Mouse (Mus musculus) lung, embryonic 14.5 days (tissue): ENCODE measurements around the gene Cdr2. TPM values are rescaled to one million over a fixed set of nuclear protein-coding genes. Genes with fewer than 3 reads are reported as not detected.
"Not testable (repeated sequence)": the region's sequence is repeated elsewhere in the genome, so short reads cannot be mapped to it uniquely, and the experiment has no call there.

ENCODE experiments used
- ATAC-seq: fragments of 200-750 bp; cut with Nextera tagmentation; 2 replicates; pipeline ENCODE4 v1.8.0; 2017; ENCODE audit warnings: mild to moderate bottlenecking, moderate TSS enrichment, moderate library complexity; ENCODE audit not compliant: insufficient read depth
- DNase-seq: peaks from one replicate; pipeline ENCODE4 v3.0.0-alpha.2; 2015
- H3K27ac ChIP-seq: fragments of 300-500 bp; sonication (generic); 2 replicates; pipeline ENCODE4 v1.5.1; 2014; ENCODE audit warnings: low read depth, mild to moderate bottlenecking, moderate library complexity
- H3K27me3 ChIP-seq: fragments of 300-500 bp; sonication (generic); 2 replicates; pipeline ENCODE4 v1.6.1; 2014; ENCODE audit warnings: low read length, control low read depth; ENCODE audit not compliant: insufficient read depth
- H3K36me3 ChIP-seq: fragments of 300-500 bp; sonication (generic); 2 replicates; pipeline ENCODE4 v1.6.1; 2014; ENCODE audit warnings: control low read depth; ENCODE audit not compliant: insufficient read depth
- H3K4me1 ChIP-seq: fragments of 300-500 bp; sonication (generic); 2 replicates; pipeline ENCODE4 v1.6.1; 2014; ENCODE audit warnings: antibody characterized with exemption, control low read depth; ENCODE audit not compliant: insufficient read depth
- H3K4me2 ChIP-seq: fragments of 300-500 bp; sonication (generic); 2 replicates; pipeline ENCODE4 v1.6.1; 2014; ENCODE audit warnings: mild to moderate bottlenecking
- H3K4me3 ChIP-seq: fragments of 300-500 bp; sonication (generic); 2 replicates; pipeline ENCODE4 v1.5.1; 2014; ENCODE audit warnings: low read depth, low read length
- H3K9ac ChIP-seq: fragments of 300-500 bp; sonication (generic); 2 replicates; pipeline ENCODE4 v1.6.1; 2014
- H3K9me3 ChIP-seq: fragments of 300-500 bp; sonication (generic); 2 replicates; pipeline ENCODE4 v1.6.1; 2016; ENCODE audit warnings: low read depth, low read length, control low read depth
- CTCF ChIP-seq: IDR thresholded peaks from 2 replicates; pipeline ENCODE4 v1.5.1; 2016; ENCODE audit warnings: antibody characterized with exemption, low read depth
- WGBS: fragments of 180-500 bp; shearing (Covaris S2); extraction: QIAGEN DNeasy Blood & Tissue Kit; methylation state at CpG from one replicate; pipeline ENCODE4 v1.1.7; 2014; 5-methylcytosine and 5-hydroxymethylcytosine counted together
- polyA plus RNA-seq: library from polyadenylated mRNA; unstranded; fragments of >200 nt; fragmentation: Nextera tagmentation; extraction: Ambion mirVana; gene quantifications from 2 replicates; pipeline ENCODE4 v1.2.1, GENCODE M21; 2014

Cdr2 gene
- polyA plus RNA-seq, 1 experiment from 2014 or later = 13.4 TPM

GRCm38 (mm10) chr7:120970112-120970511 lies 12.0 kb downstream of the Cdr2 start:
- Histone ChIP-seq H3K27me3 (no peaks in the 10 kb centered on the region), H3K27ac (no peak overlapping the region), H3K36me3 (peaks cover 24% of the 10 kb centered on the region; the same call in 1 of the 2 replicates), H3K4me3 (no peak overlapping the region), H3K9ac (no peak overlapping the region), H3K4me1 (peaks cover 9% of the 10 kb centered on the region), H3K9me3 (no peaks in the 10 kb centered on the region), H3K4me2 (no peak overlapping the region)
- 69% methylated on average over 5 of the region's 5 CpGs for WGBS
- TF ChIP-seq CTCF = no peak
- DNase-seq (no peak), ATAC-seq (no peak)

- Histone ChIP-seq H3K27me3 (no peaks in the 10 kb centered on the region), H3K9me3 (no peaks in the 10 kb centered on the region), H3K27ac (no peak overlapping the region), H3K4me2 (no peak overlapping the region), H3K4me1 (peaks cover 7% of the 10 kb centered on the region), H3K36me3 (peaks cover 24% of the 10 kb centered on the region; the same call in 1 of the 2 replicates), H3K4me3 (no peak overlapping the region), H3K9ac (no peak overlapping the region)
- TF ChIP-seq CTCF = no peak
- no peak for DNase-seq
- ATAC-seq = peak; percentile 37; the same call in 1 of the 2 replicates
- WGBS = 57% methylated on average over 7 of the region's 7 CpGs
Observed at GRCm38 (mm10) chr7:120969221-120969620, 12.9 kb downstream of the Cdr2 start.

DNA sequence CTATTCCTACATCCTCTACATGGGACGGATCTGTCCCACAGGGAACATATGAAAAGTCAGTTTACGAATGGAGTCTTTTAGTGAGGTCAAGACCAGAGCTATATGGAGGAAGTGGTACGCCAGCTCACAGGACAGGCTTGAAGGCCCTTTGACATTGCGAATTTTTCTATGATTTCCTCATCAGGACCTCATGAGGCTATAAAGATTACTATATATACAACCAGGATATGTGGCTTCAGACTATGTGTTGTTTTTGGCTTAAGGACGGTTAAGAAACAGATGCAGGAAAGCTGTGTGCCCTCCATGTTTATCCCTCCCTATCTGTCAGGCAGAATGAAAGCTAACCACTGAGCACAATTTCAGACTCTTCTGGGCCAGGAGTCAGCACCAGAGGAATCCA lies 19.0 kb downstream of the Cdr2 start:
- no peak overlapping the region for H3K4me3 ChIP-seq
- H3K27ac ChIP-seq = no peak overlapping the region
- no peaks in the 10 kb centered on the region for H3K9me3 ChIP-seq
- H3K36me3 ChIP-seq = peaks cover 41% of the 10 kb centered on the region
- WGBS = 74% methylated on average over 5 of the region's 5 CpGs
- H3K9ac ChIP-seq = no peak overlapping the region
- H3K4me1 ChIP-seq = no peaks in the 10 kb centered on the region
- no peak overlapping the region for H3K4me2 ChIP-seq
- ATAC-seq (no peak), DNase-seq (no peak)
- TF ChIP-seq CTCF = no peak
- H3K27me3 ChIP-seq = no peaks in the 10 kb centered on the region

DNA sequence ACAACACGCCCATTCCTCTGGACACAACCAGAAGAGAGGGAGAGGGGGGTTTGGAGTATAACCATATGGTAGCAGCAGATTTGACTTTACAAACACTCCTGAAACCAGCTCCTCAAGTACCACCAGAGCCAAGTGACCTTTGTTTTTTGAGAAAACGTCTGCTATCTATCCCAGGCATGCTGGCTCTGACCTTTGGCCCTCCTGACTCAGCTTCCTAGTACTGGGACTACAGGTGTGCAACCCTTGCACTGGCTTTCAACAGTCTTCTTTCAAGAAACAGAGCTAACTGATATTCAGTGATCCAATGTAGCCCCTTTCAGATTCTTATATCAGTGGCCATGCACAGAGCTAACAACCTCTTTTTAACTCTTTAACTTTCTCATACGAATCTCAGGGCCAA lies 20.2 kb downstream of the Cdr2 start:
- H3K9me3 ChIP-seq = no peaks in the 10 kb centered on the region
- H3K4me1 ChIP-seq = no peaks in the 10 kb centered on the region
- ATAC-seq (no peak), DNase-seq (no peak)
- H3K27me3 ChIP-seq = no peaks in the 10 kb centered on the region
- 54% methylated on average over 3 of the region's 3 CpGs for WGBS
- H3K4me3 ChIP-seq = no peak overlapping the region
- no peak for TF ChIP-seq CTCF
- peaks cover 43% of the 10 kb centered on the region for H3K36me3 ChIP-seq
- H3K4me2 ChIP-seq = no peak overlapping the region
- H3K27ac ChIP-seq = no peak overlapping the region
- no peak overlapping the region for H3K9ac ChIP-seq

DNA sequence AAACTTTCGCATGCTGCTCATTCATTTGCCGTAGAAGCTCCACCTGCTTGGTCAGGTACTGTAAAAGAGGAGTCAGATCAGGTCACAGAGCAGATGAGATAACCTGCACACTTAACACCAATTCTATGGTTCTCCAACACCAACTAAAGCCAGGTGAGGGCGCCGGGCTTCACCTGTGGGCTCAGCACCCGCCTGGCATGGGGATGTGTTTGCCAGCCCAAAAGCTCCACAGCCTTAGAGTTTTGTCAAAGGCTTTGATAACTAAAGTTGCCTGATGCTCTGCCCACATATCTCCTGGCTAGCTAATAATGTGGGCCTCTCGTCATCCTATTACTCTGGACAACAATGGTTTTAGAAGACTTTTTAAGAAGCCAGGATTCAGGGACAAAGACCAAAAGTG lies 21.5 kb downstream of the Cdr2 start:
- Histone ChIP-seq H3K27ac (no peak overlapping the region), H3K36me3 (peaks cover 51% of the 10 kb centered on the region), H3K9ac (no peak overlapping the region), H3K4me3 (no peak overlapping the region), H3K9me3 (no peaks in the 10 kb centered on the region), H3K4me1 (no peaks in the 10 kb centered on the region), H3K4me2 (no peak overlapping the region), H3K27me3 (no peaks in the 10 kb centered on the region)
- DNase-seq (no peak), ATAC-seq (no peak)
- 79% methylated on average over 6 of the region's 6 CpGs for WGBS
- peak; percentile 8; the same call in 1 of the 2 replicates for TF ChIP-seq CTCF

- H3K9ac ChIP-seq = no peak overlapping the region
- ATAC-seq (no peak), DNase-seq (no peak)
- H3K27me3 ChIP-seq = no peaks in the 10 kb centered on the region
- no peak overlapping the region for H3K4me3 ChIP-seq
- WGBS = 79% methylated on average over 2 of the region's 2 CpGs
- no peaks in the 10 kb centered on the region for H3K9me3 ChIP-seq
- peaks cover 55% of the 10 kb centered on the region for H3K36me3 ChIP-seq
- TF ChIP-seq CTCF = no peak
- H3K4me2 ChIP-seq = no peak overlapping the region
- H3K4me1 ChIP-seq = no peaks in the 10 kb centered on the region
- no peak overlapping the region for H3K27ac ChIP-seq
Observed at GRCm38 (mm10) chr7:120960116-120960515, 22.0 kb downstream of the Cdr2 start.

DNA sequence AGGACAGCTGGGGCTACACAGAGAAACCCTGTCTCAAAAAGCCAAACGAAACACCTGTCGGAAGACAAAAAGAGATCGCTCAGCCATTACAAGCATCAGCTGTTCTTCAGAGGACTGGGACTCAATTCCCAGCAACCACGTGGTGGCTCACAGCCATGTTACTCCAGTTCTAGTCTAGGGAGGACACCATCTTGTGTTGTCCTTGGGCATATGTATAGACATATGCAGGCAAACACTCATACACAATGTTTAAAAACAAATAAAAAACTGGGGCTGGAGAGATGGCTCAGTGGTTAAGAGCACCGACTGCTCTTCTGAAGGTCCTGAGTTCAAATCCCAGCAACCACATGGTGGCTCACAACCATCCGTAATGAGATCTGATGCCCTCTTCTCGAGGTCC lies 28.5 kb downstream of the Cdr2 start:
- DNase-seq, H3K9me3 ChIP-seq, H3K4me2 ChIP-seq, H3K4me1 ChIP-seq, H3K27me3 ChIP-seq, ATAC-seq, H3K9ac ChIP-seq, H3K4me3 ChIP-seq, H3K27ac ChIP-seq: not testable (repeated sequence)
- 82% methylated on average over 7 of the region's 7 CpGs for WGBS
- H3K36me3 ChIP-seq = peaks cover 38% of the 10 kb centered on the region
